Mouse (Mus musculus) thymus, adult 2 months (tissue): ENCODE measurements around the gene Rps16. TPM values are rescaled to one million over a fixed set of nuclear protein-coding genes. Genes with fewer than 3 reads are reported as not detected.

Source experiments
- DNase-seq: peaks from one replicate; pipeline ENCODE4 v3.0.0; 2021
- H3K27ac ChIP-seq: fragments of 200-500 bp; 2 replicates; pipeline ENCODE4 v1.5.1; 2012; ENCODE audit warnings: low read length, control low read depth; ENCODE audit not compliant: control insufficient read depth, insufficient read depth
- H3K27me3 ChIP-seq: fragments of 200-500 bp; 2 replicates; pipeline ENCODE4 v1.6.1; 2012; ENCODE audit warnings: mild to moderate bottlenecking, low read length, moderate library complexity, mixed read lengths; ENCODE audit not compliant: control insufficient read depth, insufficient read depth
- H3K36me3 ChIP-seq: fragments of 200-500 bp; 2 replicates; pipeline ENCODE4 v1.6.1; 2012; ENCODE audit warnings: mild to moderate bottlenecking, low read length, moderate library complexity; ENCODE audit not compliant: control insufficient read depth, insufficient read depth
- H3K4me1 ChIP-seq: fragments of 200-500 bp; replicated peaks from 2 replicates; pipeline ENCODE4 v1.6.1; 2012; ENCODE audit warnings: low read length; ENCODE audit not compliant: control insufficient read depth, insufficient read depth
- H3K4me3 ChIP-seq: fragments of 200-500 bp; 2 replicates; pipeline ENCODE4 v1.5.1; 2012; ENCODE audit warnings: mild to moderate bottlenecking, low read length, control low read depth, moderate library complexity; ENCODE audit not compliant: control insufficient read depth, insufficient read depth
- CTCF ChIP-seq: fragments of 200-500 bp; IDR thresholded peaks from 2 replicates; pipeline ENCODE4 v1.5.1; 2012; ENCODE audit warnings: mild to moderate bottlenecking, control low read depth, low read length, moderate library complexity, borderline replicate concordance; ENCODE audit not compliant: control insufficient read depth, poor library complexity, insufficient read depth; ENCODE audit errors: extremely low read depth
- POLR2A ChIP-seq: fragments of 200-500 bp; IDR thresholded peaks from 2 replicates; pipeline ENCODE4 v1.6.1; 2012; ENCODE audit warnings: mild to moderate bottlenecking, low read length, control low read depth, moderate library complexity; ENCODE audit not compliant: control insufficient read depth, poor library complexity, insufficient read depth; ENCODE audit errors: extremely low read depth
- WGBS: fragments of 180-500 bp; shearing (Covaris S2); methylation state at CpG from one replicate; pipeline ENCODE4 v1.1.7; 2018; 5-methylcytosine and 5-hydroxymethylcytosine counted together
- polyA plus RNA-seq: library from polyadenylated mRNA; depleted of rRNA; stranded (reverse); fragments of >200 nt; gene quantifications from 2 replicates; pipeline ENCODE4 v1.2.3, GENCODE M21; 2012

Rps16 gene
- polyA plus RNA-seq, 1 experiment, result 1,733 TPM

DNA sequence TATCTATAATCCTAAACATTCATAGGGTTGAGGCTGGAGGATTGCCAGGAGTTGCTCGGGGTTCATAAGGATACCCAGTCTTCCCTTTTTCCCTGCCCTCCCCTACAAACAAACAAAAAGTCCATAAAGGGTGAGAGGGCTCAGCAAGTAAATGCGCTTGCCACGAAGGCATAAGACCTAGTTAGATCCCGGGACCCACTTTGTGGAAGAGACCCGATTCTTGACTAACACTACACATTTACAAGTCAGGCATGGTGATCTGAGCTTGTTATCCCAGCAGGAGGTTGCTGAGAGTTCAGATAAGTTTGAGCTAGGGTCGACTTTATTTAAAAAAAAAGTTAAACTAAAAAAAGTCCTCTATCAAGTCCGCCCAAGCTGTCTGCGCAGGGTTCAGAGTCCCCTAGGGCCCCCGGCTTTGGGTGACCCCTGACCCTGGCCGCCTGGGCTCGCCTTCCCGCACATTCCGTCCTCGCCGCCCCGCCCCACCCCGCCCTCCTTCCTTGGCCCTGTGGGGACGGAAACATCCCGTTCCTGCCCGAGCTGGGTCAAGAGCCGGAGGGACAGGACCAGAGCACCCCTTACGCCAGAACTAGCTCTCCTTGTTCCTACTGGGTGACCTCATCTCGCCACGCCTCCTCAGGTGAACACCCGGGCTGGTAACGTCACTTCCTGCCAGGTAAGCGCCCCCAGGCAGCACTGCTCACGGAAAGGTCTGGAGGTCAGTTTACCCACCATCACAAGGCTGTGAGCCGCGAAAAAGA is 25.7 kb downstream of the Rps16 start:
- TF ChIP-seq CTCF (no peak), POLR2A (0 out of 2 replicates have a peak, but pooled peaks have one; percentile 23)
- WGBS, result 27% methylated on average over 30 of the region's 30 CpGs
- H3K4me1 ChIP-seq, result peaks cover 44% of the 10 kb centered on the region
- DNase-seq, result peak; percentile 65
- H3K27ac ChIP-seq, result peak overlapping the region; percentile 95
- H3K36me3 ChIP-seq, result peaks cover 13% of the 10 kb centered on the region
- no peaks in the 10 kb centered on the region for H3K27me3 ChIP-seq
- peak overlapping the region; percentile 63 for H3K4me3 ChIP-seq

DNA sequence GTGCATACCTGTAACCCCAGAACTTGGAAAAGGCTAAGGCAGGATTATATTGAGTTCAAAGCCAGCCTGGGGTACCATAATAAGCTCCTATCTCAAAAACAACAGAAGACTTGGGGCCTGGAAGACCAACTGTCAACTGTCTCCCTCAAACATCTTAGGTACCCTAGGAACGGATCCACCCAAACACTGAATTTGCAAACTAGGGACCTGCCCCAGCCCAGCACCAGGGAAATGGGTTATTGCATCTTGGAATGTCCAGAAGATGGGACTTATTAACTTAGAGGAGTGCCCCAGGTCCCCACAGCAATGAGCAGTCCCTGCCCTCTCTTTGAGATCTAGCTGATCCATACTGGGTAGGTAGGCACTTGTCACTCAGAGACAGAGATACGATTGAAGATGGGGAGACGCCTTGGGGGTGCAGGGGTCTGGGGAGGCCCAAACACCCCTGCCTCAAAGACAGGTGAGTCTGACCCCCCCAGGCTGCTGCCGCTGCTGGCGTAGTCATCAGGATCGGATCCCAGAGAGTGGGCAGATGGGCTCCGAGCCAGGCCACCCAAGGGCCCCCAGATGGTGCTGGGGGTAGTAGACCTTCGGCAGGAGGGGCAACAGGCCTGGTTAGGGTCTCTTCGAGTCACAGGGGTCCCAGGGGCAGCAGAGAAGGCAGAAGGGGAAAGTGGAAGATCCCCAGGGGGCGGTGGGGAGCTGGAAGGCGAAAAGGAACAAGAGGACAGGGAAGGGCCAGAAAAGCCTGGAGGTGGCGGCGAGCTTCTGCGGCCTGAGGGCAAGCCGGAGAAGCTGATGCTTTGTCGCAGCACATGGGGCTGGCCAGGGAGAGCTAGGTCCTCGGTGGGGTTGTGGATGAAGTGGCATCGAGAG is 27.0 kb downstream of the Rps16 start:
- TF ChIP-seq CTCF (no peak), POLR2A (no peak)
- DNase-seq, result peak; percentile 37
- Histone ChIP-seq H3K36me3 (peaks cover 13% of the 10 kb centered on the region), H3K27me3 (no peaks in the 10 kb centered on the region), H3K27ac (peak overlapping the region; percentile 87), H3K4me3 (peak overlapping the region; percentile 72), H3K4me1 (peaks cover 54% of the 10 kb centered on the region)
- 48% methylated on average over 18 of the region's 18 CpGs for WGBS

DNA sequence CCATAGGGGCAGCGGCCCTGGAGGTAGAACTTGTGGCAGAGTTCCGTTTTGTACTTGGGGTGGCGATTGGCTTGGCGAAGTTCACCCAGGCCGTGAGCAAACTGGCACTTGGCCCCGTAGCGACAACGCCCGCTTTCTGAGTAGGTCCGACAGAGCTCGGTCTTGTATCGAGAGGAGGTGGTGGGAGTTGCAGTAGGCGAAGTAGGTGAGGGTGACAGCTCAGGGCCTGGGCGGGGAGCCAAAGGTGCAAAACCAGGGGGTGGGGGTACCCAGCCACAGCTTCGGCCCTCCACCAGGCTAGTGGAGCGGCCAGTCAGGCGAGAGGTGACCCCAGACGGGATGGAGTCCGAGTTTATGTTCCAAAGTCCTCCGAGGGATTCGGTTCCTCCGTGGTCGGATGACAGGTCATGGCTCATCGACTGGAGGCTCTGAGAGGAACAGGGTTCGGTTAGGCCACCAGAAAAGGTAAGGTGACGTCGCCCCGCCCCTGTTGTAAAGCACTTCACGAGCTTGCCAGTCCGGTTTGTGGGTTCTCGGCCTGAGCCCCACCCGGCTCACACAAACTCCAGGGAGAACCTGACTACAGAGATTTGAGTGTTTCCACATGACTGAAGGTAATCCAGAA is 27.7 kb downstream of the Rps16 start:
- H3K4me1 ChIP-seq, result peaks cover 61% of the 10 kb centered on the region
- peak overlapping the region; percentile 87 for H3K27ac ChIP-seq
- 6% methylated on average over 32 of the region's 32 CpGs for WGBS
- H3K36me3 ChIP-seq, result peaks cover 13% of the 10 kb centered on the region
- H3K4me3 ChIP-seq, result peak overlapping the region; percentile 72
- DNase-seq, result peak; percentile 43
- no peaks in the 10 kb centered on the region for H3K27me3 ChIP-seq
- TF ChIP-seq CTCF, result no peak
- no peak for TF ChIP-seq POLR2A

DNA sequence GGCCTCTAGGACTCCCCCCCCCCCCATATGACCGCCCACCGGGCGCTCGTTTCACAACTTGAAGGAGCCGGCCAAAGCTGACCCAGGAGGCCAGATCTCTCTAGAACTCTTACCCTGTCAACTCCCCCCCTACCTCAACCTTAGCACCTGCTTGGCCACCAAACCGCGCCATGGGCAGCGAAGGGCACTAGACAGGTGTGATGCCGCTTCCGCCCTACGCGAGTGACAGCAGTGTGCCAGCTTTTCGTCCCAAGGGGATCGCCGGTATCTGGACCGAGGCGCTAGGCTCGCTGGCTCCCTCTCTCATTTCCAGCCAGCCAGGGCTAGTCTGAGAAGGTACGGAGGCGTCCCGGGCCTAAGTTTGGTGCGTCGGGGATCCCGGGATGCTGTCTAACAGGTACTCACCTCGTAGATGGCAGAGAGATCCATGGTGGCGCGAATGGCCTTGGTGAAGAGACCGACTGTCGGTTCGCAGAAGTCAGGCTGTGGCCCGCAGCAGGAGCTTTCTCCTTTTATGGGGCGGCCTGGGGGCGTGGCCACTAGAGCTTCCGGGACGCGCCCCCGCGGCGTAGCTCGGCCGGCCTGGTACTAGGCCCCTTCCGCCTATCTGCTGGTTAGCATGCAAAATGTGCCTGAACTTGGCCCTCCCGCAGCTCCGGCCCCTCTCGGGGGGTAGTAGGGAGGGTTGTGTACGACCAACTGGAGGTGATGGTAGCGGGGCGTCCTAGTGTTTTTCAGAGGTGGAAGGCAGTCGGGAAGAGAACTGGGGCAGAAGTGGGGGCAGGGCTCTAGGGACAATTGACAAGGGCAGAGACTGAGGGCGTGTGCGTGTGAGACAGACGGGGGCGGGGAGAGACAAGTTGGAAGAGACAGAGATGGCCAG is 28.6 kb downstream of the Rps16 start:
- Histone ChIP-seq H3K27me3 (no peaks in the 10 kb centered on the region), H3K4me1 (peaks cover 64% of the 10 kb centered on the region), H3K4me3 (peak overlapping the region; percentile 72), H3K36me3 (peaks cover 13% of the 10 kb centered on the region), H3K27ac (peak overlapping the region; percentile 95)
- WGBS, result under 1% methylated on average over 53 of the region's 53 CpGs
- peak; percentile 94 for DNase-seq
- TF ChIP-seq CTCF, result 0 out of 2 replicates have a peak, but pooled peaks have one; percentile 43
- TF ChIP-seq POLR2A, result peak; percentile 100

DNA sequence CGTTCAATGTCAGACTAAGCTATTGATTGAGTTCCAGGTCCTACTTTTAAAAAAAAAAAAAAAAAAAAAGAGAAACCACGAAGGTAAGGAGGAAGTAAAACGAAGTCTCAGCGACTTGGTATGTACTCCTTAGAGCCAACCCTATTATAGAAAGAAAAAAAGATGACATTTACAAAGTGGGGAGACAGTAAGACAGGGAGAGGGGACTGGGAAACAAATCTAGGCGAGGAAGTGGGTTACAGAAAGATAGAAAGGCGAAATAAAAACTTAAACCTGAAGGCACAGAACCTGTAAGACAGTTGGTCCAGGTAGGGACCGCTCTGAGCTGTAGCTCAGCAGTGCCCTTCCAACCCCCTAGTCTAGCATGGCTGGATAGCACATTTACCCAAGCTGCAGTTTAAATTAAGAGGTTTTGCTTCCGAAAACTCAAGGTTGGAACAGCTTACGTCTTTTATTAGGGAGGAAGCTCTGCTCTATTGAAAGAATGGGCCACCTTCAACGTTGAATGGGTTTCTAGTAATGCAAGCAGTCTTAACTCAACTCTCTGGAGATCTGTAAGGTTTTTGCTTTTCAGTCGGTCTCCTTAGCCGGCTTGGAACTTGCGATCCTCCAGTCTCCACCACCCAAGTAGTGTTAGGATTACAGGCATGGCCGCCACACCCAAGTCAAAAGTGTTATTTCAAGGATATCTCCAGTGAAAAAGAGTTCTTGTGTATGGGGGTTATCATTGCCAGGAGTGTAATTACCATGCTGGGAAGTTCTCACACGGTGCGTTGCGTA is 30.0 kb downstream of the Rps16 start, which contains the start of gene Zfp36:
Gene Zfp36, minus strand, starts transcription at position 17 of the 780 bp plus-strand sequence.
- Histone ChIP-seq H3K4me3 (peak within 1 kb of the TSS; percentile 72), H3K4me1 (peaks cover 65% of the 10 kb centered on the region), H3K27ac (peak within 1 kb of the TSS; percentile 98), H3K27me3 (no peaks in the 10 kb centered on the region), H3K36me3 (peaks cover 13% of the 10 kb centered on the region)
- no peak for DNase-seq
- WGBS, result 28% methylated on average over 17 of the region's 17 CpGs
- TF ChIP-seq POLR2A, result no peak
- TF ChIP-seq CTCF, result no peak
